Mouse (Mus musculus): ENCODE measurements around the gene Rims4.

- TF ChIP-seq CTCF (IDR thresholded peaks at IDR 0.05; ENCODE audit: low read depth, low read length): no peak
- no peak for TF ChIP-seq GATA2 (IDR thresholded peaks at IDR 0.05; ENCODE audit: borderline replicate concordance, low read depth, low read length)
- no peak for TF ChIP-seq GATA1 (IDR thresholded peaks at IDR 0.05; ENCODE audit: borderline replicate concordance, low read length)
Measured at GRCm38 (mm10) chr2:163904323-163904722, 14.2 kb downstream of the Rims4 start.

Data from G1E (cell line).